Mouse (Mus musculus) adrenal gland, postnatal 36 days (tissue): ENCODE data around the gene Il17rb. TPM values are rescaled to one million over a fixed set of nuclear protein-coding genes. Genes with fewer than 3 reads are reported as not detected.

ENCODE experiments used
- DNase-seq, 2 experiments: peaks; one replicate each; pipeline ENCODE4 v3.0.0; 2021; ENCODE audit warnings: mixed read lengths in 1 of 2
- long read RNA-seq, 2 experiments: library from polyadenylated mRNA; stranded (forward); transcript quantifications; one replicate each; pipeline ENCODE4 v2.0.0; 2021; ENCODE audit warnings: borderline sequencing depth in 2 of 2
- total RNA-seq, 2 experiments: library from RNA; stranded (reverse); gene quantifications; 2 replicates each; pipeline ENCODE4 v1.2.3; 2021

The Il17rb gene
- 1 to 10 TPM; 1.6 to 2.0 TPM for total RNA-seq
- long read RNA-seq, experiment 1, partial matches to known transcripts: 1 of 6 reads
- long read RNA-seq, experiment 1, other reads (novel, unspliced or antisense): 5 of 6 reads
- long read RNA-seq, experiment 2: 0 reads

DNA sequence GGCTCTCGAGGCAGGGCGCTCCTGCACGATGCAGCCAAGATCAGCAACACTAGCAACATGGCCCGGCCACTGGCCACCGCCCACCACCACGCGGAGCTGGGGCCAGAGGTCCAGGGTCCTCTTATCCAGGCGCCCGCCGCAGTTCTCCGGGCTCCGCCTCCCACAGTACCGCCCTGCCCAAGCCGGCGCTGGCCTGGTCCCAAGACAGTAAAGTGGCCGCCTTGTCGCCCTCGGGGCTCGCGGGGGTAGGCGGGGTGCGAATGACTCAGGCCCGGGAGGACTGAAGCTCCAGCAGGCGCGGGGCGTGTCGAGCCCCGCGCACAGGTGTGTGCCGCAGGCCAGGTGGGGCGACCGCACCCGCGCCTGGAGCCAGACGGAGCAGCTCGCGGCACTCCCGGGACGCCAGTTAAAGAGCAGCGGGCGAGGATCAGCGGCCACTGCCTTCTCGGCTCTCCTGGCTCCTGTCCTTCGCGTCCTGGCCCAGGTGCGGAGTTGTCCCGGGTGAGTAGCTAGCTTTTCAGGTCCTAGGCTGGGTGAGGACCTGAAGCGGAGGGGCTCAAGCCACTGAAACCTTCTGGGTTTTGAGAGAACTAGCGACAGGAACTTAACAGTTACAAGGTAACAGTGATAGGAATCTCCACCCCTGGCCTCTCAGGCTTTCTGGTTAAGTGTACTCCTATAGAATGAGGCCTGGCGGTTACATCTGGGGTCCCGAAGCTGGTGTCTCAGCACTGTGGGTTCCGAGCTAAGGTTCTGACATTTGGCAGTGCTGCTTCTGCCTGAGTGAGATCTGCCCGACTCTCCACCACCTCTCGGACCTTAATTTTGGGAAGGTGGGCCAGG is at the start of gene Il17rb, which contains the start of gene Chdh:
TSS of gene Il17rb (minus strand) at position 164 of the 843 bp plus-strand sequence.
TSS of gene Chdh (plus strand) at position 291 of the 843 bp plus-strand sequence.
- peak; percentile 80 to 82 for DNase-seq

DNA sequence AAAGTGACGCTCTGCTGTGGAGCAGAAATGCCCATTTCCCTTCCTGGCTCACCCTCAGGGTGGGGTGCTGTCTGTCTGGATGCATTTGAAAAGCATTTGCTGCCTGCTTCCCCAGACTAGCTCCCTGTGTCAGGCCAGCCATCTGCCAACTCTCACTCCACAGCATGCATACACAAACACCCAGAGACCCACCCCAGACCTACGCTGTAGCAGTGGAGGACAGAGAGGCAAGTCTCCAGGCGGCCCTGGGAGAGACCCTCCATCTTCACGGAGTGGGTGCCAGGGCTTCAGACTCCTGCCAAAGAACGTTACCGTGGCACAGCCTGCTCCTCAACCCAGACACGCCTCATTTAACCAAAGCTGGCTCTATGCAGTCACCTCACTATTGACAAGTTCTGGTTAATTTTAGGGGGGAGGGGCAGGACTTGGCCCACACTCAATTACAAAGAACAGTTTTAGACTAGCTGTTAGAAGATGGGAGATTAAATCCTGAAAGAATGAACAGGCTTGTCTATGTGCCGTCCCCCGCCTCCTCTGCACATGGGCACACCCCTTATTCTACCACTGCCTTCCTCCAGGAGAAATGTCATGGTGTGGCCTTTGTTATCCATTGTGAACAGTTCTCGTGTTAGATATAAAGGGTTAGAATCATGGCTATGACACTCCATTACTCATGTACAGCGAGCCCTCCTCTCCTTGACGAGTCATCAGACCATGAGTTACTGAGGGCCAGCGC is 47.5 kb upstream of the Il17rb start:
- DNase-seq: no peak

DNA sequence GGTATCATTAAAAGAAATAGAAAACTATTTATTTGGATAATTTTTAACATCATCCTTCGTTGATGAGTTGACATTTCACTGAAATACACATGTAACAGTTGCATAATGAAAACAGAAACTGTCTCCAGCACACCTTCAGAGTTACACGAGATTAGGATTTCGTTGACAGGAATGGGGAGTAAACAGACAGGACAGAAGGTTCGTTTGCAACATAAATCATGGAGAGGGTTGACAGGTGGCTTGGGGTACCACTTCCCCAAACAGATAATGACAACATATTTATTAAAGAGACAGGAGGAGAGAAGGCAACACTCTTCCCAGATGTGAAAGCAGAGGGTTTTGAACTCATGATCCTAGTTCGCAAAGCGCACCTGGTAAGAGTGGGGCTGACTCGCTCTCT is 46.2 kb upstream of the Il17rb start:
- DNase-seq: no peak

DNA sequence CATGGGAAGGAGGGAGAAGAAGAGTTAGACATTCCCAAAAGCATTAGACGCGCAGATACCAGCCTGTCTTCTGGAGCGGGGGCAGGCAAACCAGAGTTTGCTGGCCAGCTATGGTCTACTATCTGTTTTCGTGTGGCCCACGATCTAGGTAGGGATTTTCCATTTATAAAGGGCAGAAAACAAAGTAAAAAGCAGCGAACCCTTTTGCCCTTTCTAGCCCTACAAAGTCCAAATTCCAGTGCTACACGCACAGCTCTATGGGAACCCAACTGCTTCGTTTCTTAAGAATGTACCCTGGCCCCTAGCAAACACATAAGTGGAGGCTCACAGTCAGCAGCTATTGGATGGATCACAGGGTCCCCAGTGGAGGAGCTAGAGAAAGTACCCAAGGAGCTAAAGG is 41.6 kb upstream of the Il17rb start:
- no peak for DNase-seq

DNA sequence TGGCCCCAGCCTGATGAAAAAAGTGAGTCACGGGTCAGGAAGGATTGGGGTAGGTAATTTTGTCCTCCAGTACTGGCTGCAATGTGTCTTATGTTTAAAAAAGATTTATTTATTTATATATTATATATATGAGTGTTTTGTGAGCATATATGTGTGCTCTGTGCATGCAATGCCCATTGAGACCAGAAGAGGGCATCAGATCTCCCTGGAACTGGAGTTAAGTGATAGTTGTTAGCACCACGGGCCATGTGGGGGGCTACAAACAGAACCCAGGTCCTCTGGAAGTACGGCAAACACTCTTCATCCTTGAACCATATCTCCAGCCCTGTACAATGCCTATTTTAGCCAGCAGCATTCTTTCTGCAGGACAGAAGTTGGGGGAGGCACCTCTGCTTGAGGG is 39.4 kb upstream of the Il17rb start:
- no peak for DNase-seq

DNA sequence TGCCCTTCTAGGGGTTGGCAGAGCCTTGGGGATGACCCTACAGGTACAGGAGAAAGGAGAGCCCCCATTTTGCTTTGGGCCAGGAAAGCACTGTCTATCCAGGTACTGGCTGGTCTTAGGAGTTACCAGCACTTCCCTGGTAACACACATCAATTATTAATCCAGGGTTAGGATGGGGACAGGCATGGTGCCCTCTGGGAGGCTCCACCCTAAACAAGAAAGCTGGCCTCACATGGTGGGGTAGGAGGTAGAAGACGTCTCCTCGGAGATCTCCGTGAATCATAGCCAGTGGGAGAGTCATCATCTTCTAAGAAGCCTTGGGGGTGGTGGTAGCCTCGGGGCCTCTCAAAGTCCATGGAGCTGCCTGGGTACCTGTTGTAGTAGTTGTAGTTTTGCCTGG is 38.3 kb upstream of the Il17rb start:
- DNase-seq: no peak

DNA sequence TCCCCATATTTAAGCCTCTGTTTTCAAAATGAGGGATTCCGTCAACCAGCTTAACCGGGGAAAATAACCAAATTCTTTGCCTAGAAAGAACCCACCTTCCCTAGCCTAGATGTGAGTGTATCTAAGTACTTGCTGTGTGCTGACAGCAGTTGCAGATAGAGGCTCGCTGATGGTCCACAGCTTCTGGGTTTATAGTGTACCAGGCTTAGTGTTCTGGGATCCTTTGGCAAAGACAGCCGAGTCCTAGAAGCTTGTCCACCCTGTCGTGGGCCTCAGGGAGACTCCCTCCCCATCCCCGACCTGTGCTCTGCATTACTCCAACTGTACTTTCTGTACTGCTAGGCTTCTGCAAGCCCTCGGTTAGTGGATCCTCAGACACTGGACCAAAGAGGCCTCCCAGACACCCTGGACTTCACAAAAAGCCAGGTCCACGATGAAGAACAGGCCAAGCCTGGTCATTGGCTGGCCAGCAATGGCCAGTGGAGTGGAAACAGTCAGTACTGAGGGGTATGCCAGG is 37.1 kb upstream of the Il17rb start:
- DNase-seq: no peak

DNA sequence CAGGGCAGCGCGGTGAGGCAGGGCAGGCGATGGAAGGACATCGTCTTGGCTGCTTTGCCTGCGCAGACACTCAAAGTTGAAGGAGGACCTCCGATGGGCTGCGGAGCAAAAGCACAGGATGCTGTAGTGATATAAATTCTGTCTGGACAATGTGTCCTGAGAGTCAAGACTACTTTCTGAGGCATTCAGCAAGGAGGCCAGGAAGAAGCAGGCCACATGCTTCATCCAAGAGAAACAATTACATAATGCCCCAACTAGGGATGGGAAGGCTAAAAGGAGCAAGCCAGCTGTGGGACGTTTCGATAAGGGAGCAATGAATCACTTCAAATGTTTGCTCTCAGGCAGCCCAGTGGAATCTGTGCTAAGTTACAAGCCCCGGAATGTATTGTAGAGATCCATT is 36.5 kb upstream of the Il17rb start:
- no peak for DNase-seq

DNA sequence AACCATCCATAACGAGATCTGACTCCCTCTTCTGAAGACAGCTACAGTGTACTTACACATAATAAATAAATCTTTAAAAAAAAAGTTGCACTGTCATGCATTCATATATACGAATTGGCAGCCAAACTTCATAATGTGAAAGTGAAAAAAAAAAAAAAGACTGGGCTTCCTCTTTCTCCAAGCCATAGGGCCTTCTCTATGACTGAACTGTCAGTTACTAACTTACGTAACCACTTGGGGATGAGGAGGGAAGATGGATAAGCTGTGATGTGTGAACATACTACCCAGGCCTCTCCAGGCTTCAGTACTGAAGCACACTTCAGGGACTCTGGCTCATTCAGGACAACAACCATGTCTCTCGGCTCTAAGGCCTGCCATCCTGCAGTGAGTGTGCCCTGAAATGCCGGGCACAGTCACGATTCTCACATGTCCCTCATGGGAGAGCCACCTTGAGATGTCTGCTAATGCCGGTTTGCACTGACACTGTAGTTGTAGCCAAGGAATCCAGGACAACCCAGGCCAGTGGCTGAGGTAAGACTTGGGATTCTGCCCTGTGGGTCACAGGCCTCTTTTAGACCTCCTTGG is 34.8 kb upstream of the Il17rb start:
- no peak for DNase-seq

DNA sequence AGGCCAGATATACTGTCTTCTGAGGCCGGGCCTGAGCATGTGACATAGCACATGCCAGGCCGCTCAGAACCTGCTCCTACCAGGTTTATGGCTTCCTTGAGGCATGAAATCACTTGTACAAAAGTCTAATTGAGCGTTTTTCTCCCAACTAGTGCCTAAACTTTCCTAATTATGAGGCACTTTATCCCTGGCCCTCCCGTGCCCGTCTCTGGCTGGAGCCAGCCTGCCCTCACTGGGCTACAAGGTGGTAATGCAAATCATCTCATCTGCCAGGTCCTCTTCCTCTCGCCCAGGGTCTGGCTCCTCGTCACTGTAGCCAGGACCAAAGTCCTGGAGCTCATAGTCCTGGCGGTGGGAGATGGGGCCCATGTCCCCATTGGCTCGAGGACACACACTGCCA is 33.1 kb upstream of the Il17rb start:
- no peak for DNase-seq

DNA sequence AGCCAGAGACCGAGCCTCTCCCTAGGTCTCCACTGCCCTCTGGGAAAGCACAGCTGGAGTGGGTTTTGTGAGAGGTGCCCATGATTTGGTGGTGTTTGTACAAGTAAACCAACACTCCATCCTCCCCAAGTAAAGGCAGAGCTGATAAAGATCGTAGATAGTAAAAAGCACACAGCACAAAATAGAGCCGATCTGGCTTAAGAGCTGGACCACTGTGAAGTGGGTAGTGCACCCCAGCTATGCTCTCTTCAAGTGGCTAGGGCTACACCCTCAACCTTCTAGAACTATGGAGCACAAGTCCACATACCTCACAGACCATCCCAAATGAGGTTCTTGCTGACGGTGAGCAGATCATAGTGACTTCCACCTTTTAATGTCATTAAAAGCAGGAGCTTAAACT is 30.7 kb upstream of the Il17rb start:
- DNase-seq: no peak

DNA sequence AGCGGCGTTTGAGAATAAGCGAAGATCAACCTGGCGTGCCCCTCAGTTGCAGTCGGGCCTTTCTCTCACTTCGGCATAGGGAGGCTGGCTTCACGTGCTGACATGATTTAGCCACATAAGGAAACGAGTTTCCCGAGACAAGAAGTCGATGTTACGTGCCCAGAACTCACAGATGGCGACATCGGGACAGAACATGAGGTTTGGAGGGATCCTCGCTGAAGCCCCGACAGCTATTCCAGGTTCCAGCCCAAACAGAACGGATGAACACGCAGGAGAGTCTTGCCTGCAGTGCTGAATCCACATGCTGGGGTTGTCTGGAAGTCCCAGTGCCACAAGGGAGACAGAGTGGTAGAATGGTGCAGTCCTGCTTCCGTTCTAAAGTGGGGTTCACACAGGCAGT is 29.7 kb upstream of the Il17rb start:
- no peak for DNase-seq

DNA sequence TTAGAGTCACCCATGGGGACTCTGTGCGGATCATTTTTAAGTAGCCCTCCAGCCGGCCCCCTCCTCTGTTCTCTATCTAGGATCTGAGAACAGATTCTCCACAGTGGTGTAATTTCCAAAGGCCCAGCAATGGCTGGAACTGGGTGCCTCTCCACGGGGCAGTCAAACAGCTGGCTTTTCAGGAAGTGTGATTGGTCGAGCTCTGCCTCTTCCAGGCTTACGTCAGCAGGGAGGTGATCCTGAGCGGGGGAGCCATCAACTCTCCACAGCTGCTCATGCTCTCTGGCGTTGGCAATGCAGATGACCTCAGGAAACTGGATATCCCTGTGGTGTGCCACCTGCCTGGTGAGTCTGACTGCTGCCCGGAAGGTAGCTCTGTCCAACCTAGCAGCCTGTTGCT is 24.7 kb upstream of the Il17rb start:
- no peak for DNase-seq

DNA sequence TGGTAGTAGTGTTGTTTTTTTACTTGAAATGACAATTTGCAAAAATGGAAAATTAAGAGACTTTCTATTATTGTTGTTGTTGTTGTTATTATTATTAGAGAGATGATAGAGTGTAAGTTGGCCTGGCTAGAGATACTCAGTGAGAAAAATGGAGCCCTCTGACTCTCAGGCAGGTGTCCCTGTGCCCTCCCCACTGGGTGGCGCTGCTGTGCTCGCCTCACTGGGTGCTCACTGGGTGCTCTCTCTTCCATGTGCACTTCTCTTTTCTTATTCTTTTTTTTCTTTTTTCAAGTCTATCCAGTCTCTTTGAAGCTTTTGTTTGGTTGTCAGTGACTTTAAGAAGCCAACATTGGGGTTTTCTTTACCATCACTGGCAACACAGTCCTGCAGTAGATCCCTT is 18.7 kb upstream of the Il17rb start:
- DNase-seq: peak; percentile 42 to 73

DNA sequence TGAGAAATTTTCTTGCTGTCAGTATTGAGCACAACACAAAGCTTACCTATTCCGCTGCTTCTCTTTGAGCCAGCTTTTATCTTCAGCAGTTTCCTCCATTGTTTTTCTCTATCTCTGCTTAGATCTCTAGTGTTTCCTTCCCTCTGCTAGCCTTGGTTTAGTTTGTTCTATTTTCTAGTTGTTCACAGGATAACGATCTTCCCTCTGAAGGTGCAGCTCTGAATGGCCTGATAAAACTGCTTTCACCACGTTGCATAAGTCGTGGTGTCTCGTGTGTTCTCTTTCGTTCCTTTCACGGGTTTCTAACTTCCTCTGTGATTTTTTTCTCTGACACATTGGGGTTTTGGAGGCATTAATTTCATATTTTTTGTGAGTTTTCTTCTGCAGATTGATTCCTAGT is 15.7 kb upstream of the Il17rb start:
- DNase-seq: no peak

DNA sequence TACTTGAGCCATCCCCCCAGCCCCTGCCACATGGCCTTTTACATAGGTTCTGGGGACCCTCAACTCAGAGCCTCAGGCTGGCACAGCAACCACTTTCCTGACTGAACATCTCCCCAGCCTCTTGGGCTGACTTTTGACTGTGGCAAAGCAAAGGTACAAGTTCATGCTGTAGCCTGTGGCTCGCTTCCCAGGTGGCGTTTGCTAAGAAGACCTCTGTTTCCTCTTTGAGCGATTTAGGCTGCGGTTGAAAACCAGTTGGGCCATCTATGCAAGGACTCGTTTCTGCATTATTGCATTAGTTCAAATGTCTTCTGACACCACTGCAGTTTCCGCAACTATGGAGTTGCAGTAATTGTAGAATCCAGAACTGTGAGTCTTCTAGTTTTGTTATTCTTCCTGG is 13.8 kb upstream of the Il17rb start:
- no peak for DNase-seq

DNA sequence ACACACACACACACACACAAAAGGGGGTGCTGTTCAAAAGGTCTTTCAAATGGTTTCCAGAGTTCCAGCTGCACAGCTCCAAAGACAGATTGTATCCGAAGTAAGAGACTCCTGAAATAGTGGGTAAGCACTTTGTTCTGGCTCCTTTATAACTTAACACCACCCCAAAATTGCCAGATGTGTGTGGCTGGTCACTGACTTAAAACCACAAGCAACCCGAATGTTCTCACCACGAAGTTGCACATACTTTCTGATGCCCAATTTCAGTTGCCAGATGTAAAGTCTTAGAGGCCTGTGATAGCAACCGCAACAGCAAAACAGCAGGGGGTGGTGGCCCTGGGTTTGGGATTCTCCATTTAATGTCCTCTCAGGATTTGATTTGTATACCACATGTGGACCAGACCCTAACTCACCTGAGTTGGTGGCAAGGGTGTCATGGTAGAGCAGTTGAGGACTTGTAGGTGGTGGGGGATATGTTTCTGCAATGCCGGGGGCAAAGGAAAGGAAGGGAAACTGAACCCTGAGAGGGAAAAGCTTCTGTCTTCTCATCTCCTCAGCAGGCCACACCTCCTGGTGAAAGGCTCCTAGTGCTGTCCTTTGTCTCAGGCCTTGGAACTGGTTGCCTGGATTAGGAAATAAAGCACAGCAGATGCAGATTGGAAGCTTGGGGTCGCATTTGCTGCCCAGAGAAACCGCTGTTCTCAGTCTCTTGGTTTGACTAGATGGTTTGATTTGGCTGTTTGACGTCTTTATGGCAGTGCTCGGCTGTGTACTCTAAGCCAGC is 11.3 kb upstream of the Il17rb start:
- no peak for DNase-seq

DNA sequence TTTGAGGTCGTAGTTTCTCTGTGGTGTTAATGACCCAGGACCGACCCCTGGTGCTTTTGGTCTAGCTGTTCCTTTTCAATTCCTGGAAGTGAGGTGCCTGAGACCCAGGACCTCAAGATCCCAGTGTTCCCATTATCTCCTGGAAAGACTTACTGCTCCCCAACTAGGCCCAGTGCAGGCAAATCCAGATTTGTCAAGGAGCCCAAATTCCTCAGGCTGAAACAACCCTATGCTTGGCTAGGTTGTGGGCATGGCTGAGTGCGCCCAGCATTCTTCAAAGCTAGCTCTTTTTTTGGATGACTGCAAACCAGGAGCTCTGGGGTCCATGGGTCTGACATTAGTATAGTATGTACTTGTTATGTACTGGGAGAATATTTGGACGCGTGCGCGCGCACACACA is 10.7 kb upstream of the Il17rb start:
- DNase-seq: no peak

DNA sequence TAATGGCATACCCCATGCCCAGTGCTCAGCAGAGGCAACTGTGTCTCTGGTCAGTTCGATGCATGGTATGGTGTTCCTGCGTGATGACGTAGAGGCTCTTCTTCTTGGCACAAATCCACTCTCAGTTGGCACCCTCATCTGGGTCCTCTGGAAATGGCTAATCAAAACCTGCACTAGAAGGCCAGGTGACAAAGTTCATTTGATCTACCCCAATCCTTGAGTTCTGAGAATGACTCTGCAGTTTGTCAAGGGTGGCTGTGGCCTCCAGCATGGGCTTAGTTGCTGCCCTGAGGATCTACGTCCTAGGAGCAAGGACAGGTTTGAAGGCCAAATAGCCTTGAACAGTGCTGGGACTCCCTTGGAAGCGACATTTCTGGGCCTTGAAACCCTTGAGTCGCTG is 10.2 kb upstream of the Il17rb start:
- DNase-seq: no peak

DNA sequence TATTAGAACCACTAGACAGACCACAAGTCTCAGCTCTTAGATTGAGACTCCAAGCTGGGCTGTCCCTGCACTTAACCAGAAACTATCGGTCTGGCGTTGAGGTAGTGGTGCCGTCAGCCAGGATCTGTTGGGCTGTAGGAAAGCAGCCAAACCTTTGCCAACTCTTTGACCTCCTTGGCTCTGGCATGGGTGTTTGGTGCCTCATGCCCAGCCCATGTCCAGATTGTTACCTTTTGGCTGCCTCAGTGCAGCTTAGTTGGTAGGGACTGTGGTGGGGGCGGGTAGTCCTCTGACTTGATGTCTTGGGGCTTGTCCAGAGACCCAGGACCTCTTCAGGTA is 9.7 kb upstream of the Il17rb start:
- DNase-seq: peak in 1 of 2 experiments; percentile 26

DNA sequence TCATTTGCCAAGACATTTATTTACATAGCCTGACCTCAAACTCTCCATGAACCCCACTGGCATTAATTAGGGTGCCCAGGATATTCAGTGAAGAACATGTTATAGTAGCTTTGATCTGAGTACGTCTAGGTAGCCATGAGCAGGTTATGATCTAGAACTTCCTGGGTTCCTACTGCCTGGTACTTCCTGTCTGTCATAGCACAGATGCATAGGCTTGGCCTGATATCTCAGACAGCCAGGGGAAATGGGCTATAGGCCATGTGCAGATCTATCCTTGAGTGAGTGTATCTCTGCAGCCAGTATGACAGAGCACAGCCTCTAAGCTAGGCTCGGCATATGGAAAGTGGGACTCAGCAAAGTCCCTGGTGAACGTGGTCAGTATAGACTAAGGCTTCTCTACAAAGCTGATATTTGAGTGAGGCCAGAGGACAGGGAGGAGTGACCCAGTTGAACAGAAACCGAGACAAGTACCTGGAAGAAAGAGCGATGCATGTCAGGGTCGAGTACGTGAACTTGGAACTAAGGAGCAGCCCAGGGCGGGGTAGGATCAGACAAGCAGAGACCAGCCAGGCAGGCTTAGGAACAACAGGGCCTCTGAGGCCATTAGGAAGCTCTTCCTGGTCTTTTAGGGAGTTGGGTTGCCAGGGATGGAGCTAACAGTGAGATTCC is 9.2 kb upstream of the Il17rb start:
- no peak for DNase-seq
